Mouse (Mus musculus) embryonic facial prominence, embryonic 15.5 days (tissue): ENCODE data around the gene Sh3pxd2a. TPM values are rescaled to one million over a fixed set of nuclear protein-coding genes. Genes with fewer than 3 reads are reported as not detected.

Experiments used
- ATAC-seq: fragments of 200-750 bp; cut with Nextera tagmentation; 2 replicates; pipeline ENCODE4 v1.8.0; 2017; ENCODE audit warnings: low read depth, moderate TSS enrichment; ENCODE audit not compliant: insufficient number of reproducible peaks, low FRiP score, low TSS enrichment
- H3K27ac ChIP-seq: fragments of 300-500 bp; sonication (generic); replicated peaks from 2 replicates; pipeline ENCODE4 v1.5.1; 2015; ENCODE audit warnings: mild to moderate bottlenecking, inconsistent platforms
- H3K27me3 ChIP-seq: fragments of 300-500 bp; sonication (generic); 2 replicates; pipeline ENCODE4 v1.6.1; 2015; ENCODE audit warnings: inconsistent platforms
- H3K36me3 ChIP-seq: fragments of 300-500 bp; sonication (generic); 2 replicates; pipeline ENCODE4 v1.6.1; 2015; ENCODE audit warnings: mild to moderate bottlenecking, inconsistent platforms
- H3K4me1 ChIP-seq: fragments of 300-500 bp; sonication (generic); 2 replicates; pipeline ENCODE4 v1.6.1; 2015; ENCODE audit warnings: inconsistent platforms
- H3K4me2 ChIP-seq: fragments of 300-500 bp; sonication (generic); replicated peaks from 2 replicates; pipeline ENCODE4 v1.6.1; 2015; ENCODE audit warnings: mild to moderate bottlenecking, inconsistent platforms
- H3K4me3 ChIP-seq: fragments of 300-500 bp; sonication (generic); replicated peaks from 2 replicates; pipeline ENCODE4 v1.5.1; 2015; ENCODE audit warnings: mild to moderate bottlenecking, inconsistent platforms
- H3K9ac ChIP-seq: fragments of 300-500 bp; sonication (generic); 2 replicates; pipeline ENCODE4 v1.6.1; 2015; ENCODE audit warnings: inconsistent platforms
- H3K9me3 ChIP-seq: fragments of 300-500 bp; sonication (generic); replicated peaks from 2 replicates; pipeline ENCODE4 v1.6.1; 2016; ENCODE audit warnings: inconsistent platforms
- WGBS: fragments of 180-500 bp; shearing (Covaris S2); methylation state at CpG from one replicate; pipeline ENCODE4 v1.1.7; 2015; 5-methylcytosine and 5-hydroxymethylcytosine counted together
- polyA plus RNA-seq: library from polyadenylated mRNA; unstranded; fragments of >200 nt; fragmentation: Nextera tagmentation; extraction: Ambion mirVana; gene quantifications from 2 replicates; pipeline ENCODE4 v1.2.1, GENCODE M21; 2015

The Sh3pxd2a gene
- polyA plus RNA-seq, 1 experiment from 2014 or later, result 15.8 TPM

- peak overlapping the region; percentile 83 for H3K4me3 ChIP-seq
- peak overlapping the region; percentile 93 for H3K27ac ChIP-seq
- H3K4me2 ChIP-seq, result peak overlapping the region; percentile 82
- H3K4me1 ChIP-seq, result peaks cover 60% of the 10 kb centered on the region
- H3K9ac ChIP-seq, result peak overlapping the region; percentile 88
- WGBS, result under 1% methylated on average over 46 of the region's 46 CpGs
- peak; percentile 58 for ATAC-seq
- H3K36me3 ChIP-seq, result no peaks in the 10 kb centered on the region
- no peaks in the 10 kb centered on the region; the same call in 1 of the 2 replicates for H3K9me3 ChIP-seq
- no peaks in the 10 kb centered on the region for H3K27me3 ChIP-seq
These were observed 431 bp downstream of the Sh3pxd2a start for GRCm38 (mm10) chr19:47463636-47464303.

- Histone ChIP-seq H3K4me3 (peak overlapping the region; percentile 83), H3K27ac (peak overlapping the region; percentile 93), H3K4me1 (peaks cover 62% of the 10 kb centered on the region), H3K4me2 (peak overlapping the region; percentile 82), H3K9me3 (no peaks in the 10 kb centered on the region; the same call in 1 of the 2 replicates), H3K9ac (peak overlapping the region; percentile 88), H3K36me3 (no peaks in the 10 kb centered on the region), H3K27me3 (no peaks in the 10 kb centered on the region)
- ATAC-seq, result no peak
- WGBS, result under 1% methylated on average over 13 of the region's 13 CpGs
These were observed 995 bp downstream of the Sh3pxd2a start for GRCm38 (mm10) chr19:47463206-47463605.

DNA sequence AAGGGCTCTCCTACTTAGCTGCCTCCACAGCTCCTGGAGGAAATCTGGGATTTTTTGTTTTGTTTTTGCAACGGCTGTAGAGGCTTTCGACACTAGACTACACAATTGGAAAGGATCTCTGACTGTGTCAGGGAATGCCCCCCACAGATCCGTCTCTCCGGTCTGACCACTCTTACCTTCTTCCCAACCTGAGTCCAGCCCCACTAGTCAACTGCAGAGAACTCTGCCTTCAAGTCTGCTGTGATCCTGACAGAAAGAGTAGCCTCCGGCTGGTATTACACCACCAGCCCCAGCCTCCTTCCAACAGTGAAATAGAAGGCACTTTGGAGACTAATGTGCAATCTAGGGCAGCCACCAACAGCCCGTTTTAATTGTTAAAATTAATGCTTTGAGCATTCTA, 1.5 kb downstream of the Sh3pxd2a start:
- H3K9ac ChIP-seq, result peak overlapping the region; percentile 88; the same call in 1 of the 2 replicates
- 9% methylated on average over 6 of the region's 6 CpGs for WGBS
- H3K36me3 ChIP-seq, result no peaks in the 10 kb centered on the region
- peak overlapping the region; percentile 82 for H3K4me2 ChIP-seq
- ATAC-seq, result no peak
- 0 out of 2 replicates have a peak overlapping the region, but pooled peaks have one; percentile 12 for H3K27ac ChIP-seq
- H3K4me1 ChIP-seq, result peaks cover 67% of the 10 kb centered on the region
- no peaks in the 10 kb centered on the region; the same call in 1 of the 2 replicates for H3K9me3 ChIP-seq
- peak overlapping the region; percentile 83 for H3K4me3 ChIP-seq
- H3K27me3 ChIP-seq, result no peaks in the 10 kb centered on the region

GRCm38 (mm10) chr19:47461838-47462237, 2.4 kb downstream of the Sh3pxd2a start:
- no peak for ATAC-seq
- Histone ChIP-seq H3K4me3 (peak overlapping the region; percentile 83; the same call in 1 of the 2 replicates), H3K36me3 (no peaks in the 10 kb centered on the region), H3K9me3 (no peaks in the 10 kb centered on the region; the same call in 1 of the 2 replicates), H3K4me1 (peaks cover 70% of the 10 kb centered on the region), H3K27me3 (no peaks in the 10 kb centered on the region), H3K4me2 (peak overlapping the region; percentile 82), H3K9ac (no peak overlapping the region), H3K27ac (no peak overlapping the region)
- WGBS, result 93% methylated on average over 3 of the region's 3 CpGs

GRCm38 (mm10) chr19:47461386-47461785, 2.8 kb downstream of the Sh3pxd2a start:
- ATAC-seq, result no peak
- Histone ChIP-seq H3K36me3 (no peaks in the 10 kb centered on the region), H3K9ac (no peak overlapping the region), H3K4me1 (peaks cover 70% of the 10 kb centered on the region), H3K4me3 (no peak overlapping the region), H3K4me2 (no peak overlapping the region), H3K9me3 (no peaks in the 10 kb centered on the region; the same call in 1 of the 2 replicates), H3K27me3 (no peaks in the 10 kb centered on the region), H3K27ac (no peak overlapping the region)
- WGBS, result 73% methylated on average over 9 of the region's 9 CpGs

DNA sequence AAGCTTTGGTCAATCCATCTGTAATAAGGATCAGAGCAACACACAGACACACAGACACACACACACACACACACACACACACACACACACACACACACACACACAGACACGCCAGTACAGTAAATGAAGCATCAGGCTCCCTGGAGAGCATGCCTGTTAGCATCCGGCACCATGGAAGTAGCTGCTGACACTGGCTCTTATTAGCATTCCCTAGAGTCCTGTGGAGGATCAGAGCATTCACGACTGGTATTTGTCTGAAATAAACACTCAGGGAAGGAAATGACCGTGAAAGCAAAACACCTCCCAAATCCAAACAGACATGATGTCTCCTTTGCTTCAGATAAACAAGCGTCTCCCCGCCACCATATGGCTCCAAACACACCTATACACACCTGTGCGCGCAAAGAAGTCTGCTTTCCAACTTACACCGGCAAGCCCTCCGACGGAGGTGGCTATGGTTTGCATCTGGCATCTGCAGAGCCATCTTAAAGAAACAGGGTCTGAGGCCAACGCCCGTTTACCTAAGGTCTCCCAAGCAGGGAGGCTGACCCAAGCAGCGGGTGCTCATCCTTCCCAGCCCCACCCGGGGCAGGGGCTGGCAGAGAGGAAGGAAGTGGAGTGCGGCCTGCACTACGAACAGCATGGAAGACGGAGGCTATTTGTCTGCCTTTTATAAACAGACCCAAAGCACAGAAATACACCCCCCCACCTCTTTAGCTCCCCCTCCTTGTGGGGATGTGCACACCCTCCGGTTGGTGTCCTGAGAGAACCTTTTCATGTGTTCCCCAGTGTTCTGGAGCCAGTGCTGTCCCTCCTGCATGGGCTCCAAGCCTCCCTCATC, 3.9 kb downstream of the Sh3pxd2a start:
- peak overlapping the region; percentile 8; the same call in 1 of the 2 replicates for H3K4me2 ChIP-seq

GRCm38 (mm10) chr19:47459214-47459613, 5.0 kb downstream of the Sh3pxd2a start:
- no peak overlapping the region for H3K27ac ChIP-seq

More for the DNA sequence above, 3.9 kb downstream of the Sh3pxd2a start:
- no peak for ATAC-seq
- Histone ChIP-seq H3K9ac (peak overlapping the region; percentile 24; the same call in 1 of the 2 replicates), H3K27me3 (no peaks in the 10 kb centered on the region), H3K9me3 (no peaks in the 10 kb centered on the region; the same call in 1 of the 2 replicates), H3K36me3 (no peaks in the 10 kb centered on the region), H3K27ac (no peak overlapping the region), H3K4me3 (no peak overlapping the region), H3K4me1 (peaks cover 73% of the 10 kb centered on the region)
- WGBS, result 59% methylated on average over 19 of the region's 19 CpGs

GRCm38 (mm10) chr19:47458504-47459161, 5.6 kb downstream of the Sh3pxd2a start:
- Histone ChIP-seq H3K9me3 (no peaks in the 10 kb centered on the region; the same call in 1 of the 2 replicates), H3K27ac (no peak overlapping the region), H3K4me2 (no peak overlapping the region), H3K4me3 (no peak overlapping the region), H3K36me3 (no peaks in the 10 kb centered on the region), H3K27me3 (no peaks in the 10 kb centered on the region), H3K9ac (no peak overlapping the region), H3K4me1 (peaks cover 78% of the 10 kb centered on the region)
- ATAC-seq, result no peak
- 58% methylated on average over 17 of the region's 17 CpGs for WGBS

More at GRCm38 (mm10) chr19:47459214-47459613, 5.0 kb downstream of the Sh3pxd2a start:
- Histone ChIP-seq H3K36me3 (no peaks in the 10 kb centered on the region), H3K9ac (no peak overlapping the region), H3K4me1 (peaks cover 74% of the 10 kb centered on the region), H3K4me3 (no peak overlapping the region), H3K4me2 (no peak overlapping the region), H3K27me3 (no peaks in the 10 kb centered on the region), H3K9me3 (no peaks in the 10 kb centered on the region; the same call in 1 of the 2 replicates)
- ATAC-seq, result no peak
- 88% methylated on average over 5 of the region's 5 CpGs for WGBS

DNA sequence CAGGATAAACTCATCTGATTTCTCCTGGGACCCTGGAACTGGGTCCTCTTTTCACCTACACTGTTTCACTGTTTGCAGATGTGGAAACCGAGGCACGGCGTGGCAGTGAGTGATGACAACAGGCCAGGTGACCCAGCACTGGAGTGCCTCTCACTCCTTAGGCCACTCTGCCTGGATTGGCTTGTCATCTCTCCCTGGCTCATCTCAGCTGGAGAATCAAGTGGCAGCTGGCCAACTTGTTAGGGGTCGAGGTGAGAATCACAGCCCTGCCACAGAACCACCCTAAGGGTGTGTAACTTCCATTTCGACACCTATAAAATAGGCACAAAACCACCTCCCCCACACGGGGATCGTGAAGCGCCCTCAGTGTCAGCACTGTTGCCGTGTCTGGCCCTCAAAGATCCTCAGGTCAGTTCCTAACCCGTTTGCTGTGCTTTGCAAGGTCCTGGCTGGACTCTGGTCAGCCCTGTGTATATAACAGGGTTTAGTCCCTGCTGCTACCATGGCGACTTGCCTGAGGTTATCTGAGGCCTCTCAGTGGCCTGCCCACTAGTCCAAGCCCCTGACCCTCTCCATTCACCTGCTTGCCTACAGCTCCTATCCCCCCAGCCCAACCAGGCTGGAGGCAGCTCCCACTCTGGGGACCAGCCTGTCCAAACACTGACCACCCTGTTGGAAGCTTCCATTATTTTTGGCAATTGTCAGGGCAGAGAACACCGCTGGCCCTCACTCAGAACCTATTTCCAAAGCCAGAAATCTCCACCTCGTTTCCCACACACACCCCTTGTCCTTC, 6.3 kb downstream of the Sh3pxd2a start:
- Histone ChIP-seq H3K36me3 (no peaks in the 10 kb centered on the region), H3K9ac (no peak overlapping the region), H3K27me3 (no peaks in the 10 kb centered on the region), H3K9me3 (no peaks in the 10 kb centered on the region; the same call in 1 of the 2 replicates), H3K27ac (no peak overlapping the region), H3K4me2 (no peak overlapping the region), H3K4me1 (peaks cover 79% of the 10 kb centered on the region), H3K4me3 (no peak overlapping the region)
- no peak for ATAC-seq
- WGBS, result 69% methylated on average over 13 of the region's 13 CpGs

- H3K36me3 ChIP-seq, result no peaks in the 10 kb centered on the region
- H3K9ac ChIP-seq, result no peak overlapping the region
- 71% methylated on average over 6 of the region's 6 CpGs for WGBS
- H3K9me3 ChIP-seq, result no peaks in the 10 kb centered on the region
- peaks cover 70% of the 10 kb centered on the region for H3K4me1 ChIP-seq
- no peak overlapping the region for H3K4me3 ChIP-seq
- ATAC-seq, result no peak
- no peaks in the 10 kb centered on the region for H3K27me3 ChIP-seq
- H3K27ac ChIP-seq, result no peak overlapping the region
- no peak overlapping the region for H3K4me2 ChIP-seq
These were observed 8.2 kb downstream of the Sh3pxd2a start for GRCm38 (mm10) chr19:47456021-47456420.
